Mouse (Mus musculus) testis, postnatal 10 days (tissue): ENCODE results near the gene Psmd8.
A peak's percentile ranks its signal among the peaks of the same experiment; 100 is the strongest.

ENCODE experiments used
- DNase-seq: peaks from one replicate; pipeline ENCODE4 v3.0.0; 2021; ENCODE audit warnings: low spot score

Psmd8 gene

DNA sequence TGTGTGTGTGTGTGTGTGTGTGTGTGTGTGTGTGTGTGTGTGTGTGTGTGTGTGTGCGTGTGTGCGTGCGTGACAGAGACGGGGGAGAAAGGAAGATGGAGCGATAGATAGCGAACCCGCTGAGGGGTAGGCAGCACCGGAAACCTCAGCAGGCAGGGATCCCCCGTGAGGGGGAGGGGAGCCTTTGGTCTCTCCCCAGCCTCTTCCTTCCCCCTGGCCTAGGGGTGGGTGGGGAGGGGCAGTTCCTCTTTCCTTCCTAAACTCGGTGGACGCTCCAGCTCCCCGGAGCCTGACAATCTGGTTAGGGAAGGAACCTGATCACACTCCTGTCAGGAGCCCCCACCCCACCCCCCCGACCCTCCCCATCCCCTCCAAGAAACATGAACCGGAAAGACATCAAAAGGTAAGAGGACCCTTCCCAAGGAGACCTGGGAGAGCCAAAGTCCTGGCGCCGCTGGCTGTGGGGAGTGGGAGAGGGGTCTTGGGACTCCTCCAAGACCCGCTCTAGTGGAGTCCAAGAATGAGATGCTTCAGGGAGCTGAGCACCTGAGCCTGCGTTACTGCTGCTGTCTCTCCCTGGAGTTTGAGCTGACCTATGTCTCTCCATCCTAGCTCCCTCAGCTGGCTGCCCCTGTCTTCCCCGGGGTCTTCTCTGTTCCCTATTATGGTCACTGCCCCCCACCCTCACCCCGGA, 45.7 kb downstream of the Psmd8 start, which contains the start of gene Rasgrp4:
Gene Rasgrp4 (plus strand): TSS at position 159 of the 694 bp plus-strand sequence.
- no peak for DNase-seq

DNA sequence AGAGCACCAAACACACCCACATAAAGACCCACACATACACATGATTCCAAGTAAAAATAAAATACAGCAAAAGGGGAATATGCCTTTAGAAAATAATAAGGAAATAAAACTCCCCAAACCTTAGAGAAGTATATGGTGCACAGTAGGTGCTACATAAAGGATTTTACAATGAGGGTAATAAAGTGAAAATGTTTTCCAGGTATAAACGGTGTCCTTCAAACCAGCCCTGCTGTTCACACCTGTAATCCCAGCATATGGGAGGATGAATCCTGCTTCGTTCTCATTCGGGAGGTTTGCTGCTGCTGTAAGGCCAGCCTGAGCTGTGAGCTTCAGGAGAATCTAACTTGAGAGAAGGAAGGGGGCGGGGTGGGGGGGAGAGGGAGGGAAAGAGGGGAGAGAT, 46.3 kb downstream of the Psmd8 start:
- DNase-seq, result no peak

DNA sequence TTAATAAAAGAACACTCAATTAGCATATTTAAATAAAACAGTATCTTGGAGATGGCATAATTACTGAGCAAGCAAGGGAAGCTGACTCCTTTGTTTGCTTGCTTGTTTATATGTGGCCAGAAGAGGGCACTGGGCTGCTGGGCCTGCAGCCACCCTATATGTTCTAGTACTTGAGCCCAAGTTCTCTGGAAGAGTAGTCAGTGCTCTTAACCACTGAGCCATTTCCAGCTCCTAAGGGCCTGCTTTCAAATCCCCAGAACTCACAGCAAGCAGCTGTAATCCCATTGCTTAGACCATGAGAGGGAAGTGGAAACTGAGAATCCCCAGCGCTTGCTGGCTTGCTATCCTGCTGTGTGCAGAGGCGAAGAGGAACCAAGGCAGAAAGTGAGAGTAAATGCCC, 51.8 kb downstream of the Psmd8 start:
- no peak for DNase-seq

DNA sequence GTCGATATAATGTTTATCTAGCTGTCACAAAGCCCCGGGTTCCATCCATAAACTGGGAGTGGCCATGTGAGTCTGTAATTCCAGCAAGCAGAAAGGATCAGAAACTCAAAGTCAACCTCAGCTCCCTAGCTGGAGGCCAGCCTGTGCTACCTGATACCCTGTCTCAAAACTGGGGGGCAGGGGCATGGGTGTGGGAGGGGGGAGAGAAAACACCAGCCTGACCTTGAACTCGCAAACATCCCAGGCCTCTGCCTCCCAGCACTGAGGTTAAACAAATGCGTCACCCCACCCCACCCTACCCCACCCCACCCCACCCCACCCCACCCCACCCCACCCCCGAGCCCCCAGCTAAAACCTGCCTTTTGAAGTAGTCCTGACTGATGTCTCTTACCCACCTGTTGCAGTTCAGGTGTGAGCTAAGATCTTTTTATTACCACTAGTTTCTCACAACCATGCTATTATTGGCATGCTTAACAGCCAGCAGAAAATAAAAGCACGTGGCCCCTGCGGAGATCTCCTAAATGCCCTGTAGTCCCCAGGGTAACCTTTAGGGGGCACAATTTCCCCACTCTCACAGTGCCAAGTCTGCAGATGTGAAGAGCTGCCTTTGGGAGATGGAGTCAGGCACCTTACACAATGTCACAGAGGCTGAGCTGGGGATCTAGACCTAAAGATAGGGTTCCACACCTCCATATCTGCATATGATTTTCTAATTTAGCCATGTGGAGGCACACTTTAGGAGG, 54.2 kb downstream of the Psmd8 start:
- peak; percentile 74 for DNase-seq

DNA sequence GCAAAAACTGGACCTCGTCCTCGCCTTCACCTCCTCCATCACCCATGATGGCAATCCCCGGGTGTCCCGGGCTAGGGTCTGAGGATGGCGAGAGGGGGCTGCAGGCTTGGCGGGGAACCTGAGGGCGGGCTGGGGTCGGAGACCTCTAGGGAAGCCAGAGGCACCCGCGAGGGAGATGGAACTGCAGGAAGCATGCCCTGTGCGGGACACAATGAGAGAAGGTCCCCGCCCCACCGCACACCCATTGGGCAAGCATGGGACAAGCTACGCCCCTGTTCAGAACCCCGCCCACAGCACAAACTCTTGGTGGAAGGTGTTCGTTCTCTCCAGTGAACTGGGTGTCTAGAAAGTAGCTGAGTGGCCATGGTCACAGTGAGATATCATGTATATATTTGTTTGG, 55.5 kb downstream of the Psmd8 start, which contains the start of gene Ryr1:
Gene Ryr1 (minus strand): TSS at position 210 of the 400 bp plus-strand sequence.
- peak; percentile 79 for DNase-seq
